In genomic region chr3:96000080-96000632, GRCm38 (mm10) we compare ENCODE assay signal across 11 mouse cellular contexts. TPM values are rescaled to one million over a fixed set of nuclear protein-coding genes. Genes with fewer than 3 reads are reported as not detected.
A peak's percentile ranks its signal among the peaks of the same experiment; 100 is the strongest.
DNase-seq lines count a peak whose midpoint lies in the region; ATAC-seq and TF ChIP-seq lines count a peak whose summit lies in the region.
"Had no signal": no experiment of that assay in that cellular context is flagged by ENCODE, and none has a peak within 500 bp of the region (broad histone marks: within the 10 kb centered on the region; RNA-seq: fewer than 3 reads in every experiment).

No protein-coding gene starts in this region.

- H3K27ac ChIP-seq in hindbrain, embryonic 10.5 days = 0 out of 2 replicates have a peak overlapping the region, but pooled peaks have one; percentile 29
- no peak overlapping the region for H3K27ac ChIP-seq in hindbrain, postnatal 0 days
- H3K27ac ChIP-seq: midbrain, embryonic 15.5 days had no signal

- ATAC-seq in hindbrain, postnatal 0 days = no peak
- ATAC-seq: midbrain, embryonic 15.5 days had no signal

- no peaks in the 10 kb centered on the region for H3K9me3 ChIP-seq in hindbrain, embryonic 10.5 days
- no peaks in the 10 kb centered on the region for H3K9me3 ChIP-seq in hindbrain, postnatal 0 days (ENCODE audit: low read length)
- H3K9me3 ChIP-seq: embryonic facial prominence, embryonic 15.5 days; midbrain, embryonic 15.5 days had no signal

- DNase-seq in hindbrain, embryonic 10.5 days (ENCODE audit: low spot score) = no peak
- DNase-seq in hindbrain, postnatal 0 days (ENCODE audit: low spot score) = no peak
- peak; percentile 82 for DNase-seq in 416B (ENCODE audit: low read depth)
- peak; percentile 60 to 61 for DNase-seq in heart, postnatal 10 days
- no peak for DNase-seq in ovary, postnatal 10 days (ENCODE audit: low spot score)
- DNase-seq in layer of hippocampus, adult 18-20 months (ENCODE audit: low spot score in 2 of 2) = no peak
- no peak for DNase-seq in lung, postnatal 36 days
- DNase-seq: lung, adult 2 months had no signal

- peaks cover 40% of the 10 kb centered on the region for H3K4me1 ChIP-seq in hindbrain, embryonic 10.5 days (replicated peaks)
- peaks cover 10% of the 10 kb centered on the region; the same call in 1 of the 2 replicates for H3K4me1 ChIP-seq in hindbrain, postnatal 0 days (ENCODE audit: insufficient read depth, low read length)

- WGBS in hindbrain, embryonic 10.5 days = 89% methylated on average over 14 of the region's 14 CpGs
- WGBS in hindbrain, postnatal 0 days = 76% methylated on average over 14 of the region's 14 CpGs

- H3K4me3 ChIP-seq in hindbrain, embryonic 10.5 days = no peak overlapping the region
- no peak overlapping the region for H3K4me3 ChIP-seq in hindbrain, postnatal 0 days (ENCODE audit: low read length)
- no peak overlapping the region for H3K4me3 ChIP-seq in C2C12 (ENCODE audit: insufficient read depth, poor library complexity, severe bottlenecking)
- H3K4me3 ChIP-seq: embryonic facial prominence, embryonic 15.5 days; midbrain, embryonic 15.5 days had no signal

- intact Hi-C loops in heart, postnatal 10 days (cut with DNase I) = loop anchor here (5.0 kb wide), 1 partner anchor 37 kb away; no protein-coding TSS in a partner anchor

- H3K79me2 ChIP-seq in C2C12 (ENCODE audit: control insufficient read depth, insufficient read depth) = peaks cover 4% of the 10 kb centered on the region

- TF ChIP-seq CTCF in hindbrain, postnatal 0 days (IDR thresholded peaks at IDR 0.05; ENCODE audit: low read depth) = no peak
- no peak for TF ChIP-seq CTCF in C2C12 (IDR thresholded peaks at IDR 0.05; ENCODE audit: control insufficient read depth, insufficient read depth, insufficient read length)

- H3K27me3 ChIP-seq in hindbrain, embryonic 10.5 days (ENCODE audit: insufficient read depth, poor library complexity, severe bottlenecking) = no peaks in the 10 kb centered on the region
- no peaks in the 10 kb centered on the region for H3K27me3 ChIP-seq in hindbrain, postnatal 0 days (ENCODE audit: insufficient read depth, low read length)
- no peaks in the 10 kb centered on the region for H3K27me3 ChIP-seq in C2C12 (ENCODE audit: control insufficient read depth, insufficient read depth, insufficient read length)
- H3K27me3 ChIP-seq: embryonic facial prominence, embryonic 15.5 days; midbrain, embryonic 15.5 days had no signal

- no peak overlapping the region for H3K4me2 ChIP-seq in hindbrain, postnatal 0 days (ENCODE audit: low read depth, low read length)
- H3K4me2 ChIP-seq: embryonic facial prominence, embryonic 15.5 days; midbrain, embryonic 15.5 days had no signal

- H3K36me3 ChIP-seq in hindbrain, embryonic 10.5 days = peaks cover 5% of the 10 kb centered on the region; the same call in 1 of the 2 replicates
- H3K36me3 ChIP-seq in hindbrain, postnatal 0 days (ENCODE audit: insufficient read depth, low read length) = no peaks in the 10 kb centered on the region
- no peaks in the 10 kb centered on the region for H3K36me3 ChIP-seq in C2C12 (ENCODE audit: control insufficient read depth, insufficient read depth)
- H3K36me3 ChIP-seq: embryonic facial prominence, embryonic 15.5 days had no signal

- peaks cover under 1% of the 10 kb centered on the region for H3K79me3 ChIP-seq in C2C12 (ENCODE audit: low read depth)

- no peak overlapping the region for H3K9ac ChIP-seq in hindbrain, postnatal 0 days (replicated peaks; ENCODE audit: low read length)
- H3K9ac ChIP-seq: embryonic facial prominence, embryonic 15.5 days; midbrain, embryonic 15.5 days had no signal

- H3ac ChIP-seq in C2C12 (ENCODE audit: control insufficient read depth, insufficient read length, low read depth) = no peak overlapping the region

TF ChIP-seq in C2C12, 6 proteins besides CTCF, POLR2A, EP300 and RAD21:
- TF ChIP-seq USF1 (IDR thresholded peaks at IDR 0.05; ENCODE audit: low read depth) (no peak), MYOD1 (IDR thresholded peaks at IDR 0.05; ENCODE audit: control insufficient read depth, insufficient read length, low read depth) (peak; percentile 22)
TF ChIP-seq in C2C12: peak in this region for 1.

RNA-seq across cellular contexts. Expression of gene Plekho1, which starts 4.4 kb away (rescaled TPM):
- 75.0 and 83.5 TPM in 2 replicates for polyA plus RNA-seq in hindbrain, embryonic 10.5 days (2016; fragmentation: Nextera tagmentation; extraction: Ambion mirVana)
- 45.5 and 57.8 TPM in 2 replicates for total RNA-seq in hindbrain, postnatal 0 days (2014; rRNA removed)
- 37.9 and 39.0 TPM in 2 replicates for polyA plus RNA-seq in hindbrain, postnatal 0 days (2015; fragmentation: Nextera tagmentation; extraction: Ambion mirVana)
- polyA plus RNA-seq in C2C12 (2012; fragmentation: generic; extraction: Trizol) = 103 TPM
- 100 to 1,000 TPM; 111 to 118 TPM for total RNA-seq in heart, postnatal 10 days (2021)
- total RNA-seq in layer of hippocampus, adult 18-20 months (2021) = 10 to 100 TPM; 40.5 to 42.5 TPM

RNA-seq across cellular contexts. Expression of gene Vps45, which starts 58.1 kb away (rescaled TPM):
- polyA plus RNA-seq in hindbrain, embryonic 10.5 days (2016; fragmentation: Nextera tagmentation; extraction: Ambion mirVana) = 30.4 and 32.4 TPM in 2 replicates
- total RNA-seq in hindbrain, postnatal 0 days (2014; rRNA removed) = 22.1 and 24.9 TPM in 2 replicates
- polyA plus RNA-seq in hindbrain, postnatal 0 days (2015; fragmentation: Nextera tagmentation; extraction: Ambion mirVana) = 59.3 and 61.8 TPM in 2 replicates
- polyA plus RNA-seq in C2C12 (2012; fragmentation: generic; extraction: Trizol) = 15.6 TPM
- 10 to 100 TPM; 24.7 to 34.4 TPM for total RNA-seq in heart, postnatal 10 days (2021)
- total RNA-seq in layer of hippocampus, adult 18-20 months (2021) = 10 to 100 TPM; 43.7 to 45.6 TPM

Comparison
In these comparisons a context has a peak if more than half of its experiments do, and no peak if none do; other contexts are left out.
1. DNase-seq: peak in 416B (single experiment) and heart, postnatal 10 days (2 of 2); none in hindbrain, embryonic 10.5 days (single experiment), hindbrain, postnatal 0 days (single experiment), ovary, postnatal 10 days (single experiment), layer of hippocampus, adult 18-20 months (0 of 2) and lung, postnatal 36 days (single experiment).